Mouse (Mus musculus): ENCODE data around the gene St6galnac3. TPM values are rescaled to one million over a fixed set of nuclear protein-coding genes. Genes with fewer than 3 reads are reported as not detected.

St6galnac3 gene
- polyA plus RNA-seq, 1 experiment from 2014 or later = 48.6 TPM

- Histone ChIP-seq H3K9me3 (replicated peaks) (no peaks in the 10 kb centered on the region), H3K27me3 (no peaks in the 10 kb centered on the region), H3K27ac (replicated peaks) (no peak overlapping the region), H3K4me1 (no peaks in the 10 kb centered on the region), H3K4me2 (replicated peaks) (no peak overlapping the region), H3K9ac (no peak overlapping the region), H3K36me3 (no peaks in the 10 kb centered on the region), H3K4me3 (replicated peaks) (no peak overlapping the region)
- 76% methylated on average over 13 of the region's 13 CpGs for WGBS
- no peak for ATAC-seq (ENCODE audit: insufficient number of reproducible peaks, low FRiP score, low TSS enrichment, low read depth)
Measured at GRCm38 (mm10) chr3:153610239-153610638, 114.7 kb downstream of the St6galnac3 start.

GRCm38 (mm10) chr3:153606331-153606730, 118.6 kb downstream of the St6galnac3 start:
- 83% methylated on average over 3 of the region's 3 CpGs for WGBS
- H3K9ac ChIP-seq = no peak overlapping the region
- ATAC-seq (ENCODE audit: insufficient number of reproducible peaks, low FRiP score, low TSS enrichment, low read depth) = no peak

GRCm38 (mm10) chr3:153605767-153606098, 119.2 kb downstream of the St6galnac3 start:
- Histone ChIP-seq H3K9me3 (replicated peaks) (no peaks in the 10 kb centered on the region), H3K36me3 (no peaks in the 10 kb centered on the region), H3K27ac (replicated peaks) (no peak overlapping the region), H3K27me3 (no peaks in the 10 kb centered on the region), H3K9ac (no peak overlapping the region), H3K4me2 (replicated peaks) (no peak overlapping the region), H3K4me3 (replicated peaks) (no peak overlapping the region), H3K4me1 (no peaks in the 10 kb centered on the region)
- ATAC-seq (ENCODE audit: insufficient number of reproducible peaks, low FRiP score, low TSS enrichment, low read depth) = no peak
- 55% methylated on average over 11 of the region's 11 CpGs for WGBS

More at GRCm38 (mm10) chr3:153606331-153606730, 118.6 kb downstream of the St6galnac3 start:
- Histone ChIP-seq H3K4me3 (replicated peaks) (no peak overlapping the region), H3K4me2 (replicated peaks) (no peak overlapping the region), H3K4me1 (no peaks in the 10 kb centered on the region), H3K36me3 (no peaks in the 10 kb centered on the region), H3K27me3 (no peaks in the 10 kb centered on the region), H3K27ac (replicated peaks) (no peak overlapping the region), H3K9me3 (replicated peaks) (no peaks in the 10 kb centered on the region)

- H3K4me2 ChIP-seq (replicated peaks) = no peak overlapping the region
- H3K27ac ChIP-seq (replicated peaks) = no peak overlapping the region
- H3K9me3 ChIP-seq (replicated peaks) = no peaks in the 10 kb centered on the region
- no peaks in the 10 kb centered on the region for H3K4me1 ChIP-seq
- 77% methylated on average over 19 of the region's 19 CpGs for WGBS
- H3K9ac ChIP-seq = no peak overlapping the region
- no peaks in the 10 kb centered on the region for H3K36me3 ChIP-seq
- ATAC-seq (ENCODE audit: insufficient number of reproducible peaks, low FRiP score, low TSS enrichment, low read depth) = no peak
- H3K4me3 ChIP-seq (replicated peaks) = no peak overlapping the region
- H3K27me3 ChIP-seq = no peaks in the 10 kb centered on the region
Measured at GRCm38 (mm10) chr3:153605089-153605766, 119.7 kb downstream of the St6galnac3 start.

GRCm38 (mm10) chr3:153599179-153599578, 125.8 kb downstream of the St6galnac3 start:
- no peak for ATAC-seq (ENCODE audit: insufficient number of reproducible peaks, low FRiP score, low TSS enrichment, low read depth)
- Histone ChIP-seq H3K27me3 (no peaks in the 10 kb centered on the region), H3K4me1 (no peaks in the 10 kb centered on the region), H3K36me3 (no peaks in the 10 kb centered on the region), H3K27ac (replicated peaks) (no peak overlapping the region), H3K9me3 (replicated peaks) (no peaks in the 10 kb centered on the region), H3K4me2 (replicated peaks) (no peak overlapping the region), H3K9ac (no peak overlapping the region), H3K4me3 (replicated peaks) (no peak overlapping the region)
- WGBS = 69% methylated on average over 2 of the region's 2 CpGs

GRCm38 (mm10) chr3:153598631-153599030, 126.3 kb downstream of the St6galnac3 start:
- 84% methylated on average over 6 of the region's 6 CpGs for WGBS
- H3K4me1 ChIP-seq = no peaks in the 10 kb centered on the region
- no peak for ATAC-seq (ENCODE audit: insufficient number of reproducible peaks, low FRiP score, low TSS enrichment, low read depth)

GRCm38 (mm10) chr3:153594531-153594930, 130.4 kb downstream of the St6galnac3 start:
- Histone ChIP-seq H3K27me3 (no peaks in the 10 kb centered on the region), H3K9ac (no peak overlapping the region), H3K36me3 (no peaks in the 10 kb centered on the region), H3K4me1 (no peaks in the 10 kb centered on the region), H3K4me3 (replicated peaks) (no peak overlapping the region), H3K4me2 (replicated peaks) (no peak overlapping the region), H3K9me3 (replicated peaks) (no peaks in the 10 kb centered on the region), H3K27ac (replicated peaks) (no peak overlapping the region)
- no peak for ATAC-seq (ENCODE audit: insufficient number of reproducible peaks, low FRiP score, low TSS enrichment, low read depth)
- 71% methylated on average over 9 of the region's 9 CpGs for WGBS

More at GRCm38 (mm10) chr3:153598631-153599030, 126.3 kb downstream of the St6galnac3 start:
- H3K9me3 ChIP-seq (replicated peaks) = no peaks in the 10 kb centered on the region
- H3K4me2 ChIP-seq (replicated peaks) = no peak overlapping the region
- no peak overlapping the region for H3K4me3 ChIP-seq (replicated peaks)
- H3K27me3 ChIP-seq = no peaks in the 10 kb centered on the region
- no peak overlapping the region for H3K9ac ChIP-seq
- no peaks in the 10 kb centered on the region for H3K36me3 ChIP-seq
- H3K27ac ChIP-seq (replicated peaks) = no peak overlapping the region

- 61% methylated on average over 4 of the region's 4 CpGs for WGBS
- Histone ChIP-seq H3K9ac (no peak overlapping the region), H3K4me2 (replicated peaks) (no peak overlapping the region), H3K27me3 (no peaks in the 10 kb centered on the region), H3K27ac (replicated peaks) (no peak overlapping the region), H3K9me3 (replicated peaks) (no peaks in the 10 kb centered on the region), H3K4me3 (replicated peaks) (no peak overlapping the region), H3K36me3 (no peaks in the 10 kb centered on the region), H3K4me1 (no peaks in the 10 kb centered on the region)
- no peak for ATAC-seq (ENCODE audit: insufficient number of reproducible peaks, low FRiP score, low TSS enrichment, low read depth)
Measured at GRCm38 (mm10) chr3:153593978-153594377, 131.0 kb downstream of the St6galnac3 start.

GRCm38 (mm10) chr3:153593103-153593502, 131.9 kb downstream of the St6galnac3 start:
- Histone ChIP-seq H3K4me3 (replicated peaks) (no peak overlapping the region), H3K27ac (replicated peaks) (no peak overlapping the region), H3K4me1 (no peaks in the 10 kb centered on the region), H3K27me3 (no peaks in the 10 kb centered on the region), H3K36me3 (no peaks in the 10 kb centered on the region), H3K4me2 (replicated peaks) (no peak overlapping the region), H3K9ac (no peak overlapping the region), H3K9me3 (replicated peaks) (no peaks in the 10 kb centered on the region)
- 65% methylated on average over 3 of the region's 3 CpGs for WGBS
- no peak for ATAC-seq (ENCODE audit: insufficient number of reproducible peaks, low FRiP score, low TSS enrichment, low read depth)

GRCm38 (mm10) chr3:153587594-153587993, 137.4 kb downstream of the St6galnac3 start:
- Histone ChIP-seq H3K36me3 (no peaks in the 10 kb centered on the region), H3K27me3 (no peaks in the 10 kb centered on the region), H3K4me2 (replicated peaks) (no peak overlapping the region), H3K4me1 (peaks cover 16% of the 10 kb centered on the region; the same call in 1 of the 2 replicates), H3K4me3 (replicated peaks) (no peak overlapping the region), H3K9me3 (replicated peaks) (no peaks in the 10 kb centered on the region), H3K9ac (no peak overlapping the region), H3K27ac (replicated peaks) (no peak overlapping the region)
- 48% methylated on average over 1 of the region's 1 CpGs for WGBS
- ATAC-seq (ENCODE audit: insufficient number of reproducible peaks, low FRiP score, low TSS enrichment, low read depth) = no peak

GRCm38 (mm10) chr3:153584836-153585235, 140.1 kb downstream of the St6galnac3 start:
- peaks cover 26% of the 10 kb centered on the region for H3K4me1 ChIP-seq
- WGBS = 45% methylated on average over 3 of the region's 3 CpGs
- no peak overlapping the region for H3K9ac ChIP-seq
- no peaks in the 10 kb centered on the region for H3K9me3 ChIP-seq (replicated peaks)
- H3K27me3 ChIP-seq = no peaks in the 10 kb centered on the region
- no peak for ATAC-seq (ENCODE audit: insufficient number of reproducible peaks, low FRiP score, low TSS enrichment, low read depth)
- no peak overlapping the region for H3K27ac ChIP-seq (replicated peaks)
- H3K4me3 ChIP-seq (replicated peaks) = no peak overlapping the region
- H3K36me3 ChIP-seq = no peaks in the 10 kb centered on the region
- no peak overlapping the region for H3K4me2 ChIP-seq (replicated peaks)

- ATAC-seq (ENCODE audit: insufficient number of reproducible peaks, low FRiP score, low TSS enrichment, low read depth) = no peak
- no peak overlapping the region for H3K27ac ChIP-seq (replicated peaks)
- no peaks in the 10 kb centered on the region for H3K9me3 ChIP-seq (replicated peaks)
- 63% methylated on average over 4 of the region's 4 CpGs for WGBS
- no peak overlapping the region for H3K9ac ChIP-seq
- H3K27me3 ChIP-seq = no peaks in the 10 kb centered on the region
- H3K4me2 ChIP-seq (replicated peaks) = no peak overlapping the region
- no peak overlapping the region for H3K4me3 ChIP-seq (replicated peaks)
- H3K36me3 ChIP-seq = no peaks in the 10 kb centered on the region
- H3K4me1 ChIP-seq = peaks cover 26% of the 10 kb centered on the region
Measured at GRCm38 (mm10) chr3:153582065-153582464, 142.9 kb downstream of the St6galnac3 start.

Data from embryonic facial prominence, embryonic 15.5 days (tissue).